10 mouse cellular contexts compared by ENCODE assay signal in the genomic region with DNA sequence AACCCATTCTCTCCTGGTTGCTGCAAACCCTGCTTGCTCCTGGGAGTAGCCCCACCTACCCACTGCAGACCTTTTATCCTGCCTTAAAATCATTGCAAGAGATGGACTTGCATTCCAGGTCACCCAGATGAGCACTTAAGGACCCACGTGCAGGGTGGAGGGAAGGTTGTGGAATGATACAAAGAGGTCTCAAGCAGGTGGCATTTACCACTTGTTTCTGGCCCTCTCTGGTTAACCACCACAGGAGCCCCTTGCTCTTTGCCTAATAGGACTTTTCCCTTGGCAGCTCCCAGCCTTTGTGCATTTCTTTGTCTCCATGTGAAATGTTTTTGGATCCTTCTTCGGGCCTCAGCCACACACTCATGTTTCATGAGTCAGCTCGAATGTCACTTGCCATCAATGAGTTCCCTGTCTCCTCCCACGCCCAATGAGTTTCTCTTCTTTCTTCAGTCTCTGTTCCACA. TPM values are rescaled to one million over a fixed set of nuclear protein-coding genes. Genes with fewer than 3 reads are reported as not detected.
DNase-seq lines count a peak whose midpoint lies in the region; ATAC-seq and TF ChIP-seq lines count a peak whose summit lies in the region.
"Had no signal": no experiment of that assay in that cellular context is flagged by ENCODE, and none has a peak within 500 bp of the region (broad histone marks: within the 10 kb centered on the region; RNA-seq: fewer than 3 reads in every experiment).

No protein-coding gene starts in this region.

- peak; percentile 24; the same call in 1 of the 2 replicates for ATAC-seq in midbrain, embryonic 14.5 days (ENCODE audit: low FRiP score, low TSS enrichment)
- ATAC-seq in midbrain, embryonic 16.5 days = no peak
- no peak for ATAC-seq in heart, embryonic 13.5 days (ENCODE audit: extremely low read depth, insufficient number of reproducible peaks, low FRiP score, low TSS enrichment)

- WGBS in midbrain, embryonic 14.5 days = 13% methylated on average over 4 of the region's 4 CpGs
- 28% methylated on average over 4 of the region's 4 CpGs for WGBS in midbrain, embryonic 16.5 days
- 25% methylated on average over 4 of the region's 4 CpGs for WGBS in heart, embryonic 13.5 days

- peak; percentile 5 for DNase-seq in gastrocnemius, postnatal 14 days
- no peak for DNase-seq in gastrocnemius, adult 8-10 months (ENCODE audit: low spot score in 2 of 2)
- no peak for DNase-seq in midbrain, embryonic 14.5 days
- no peak for DNase-seq in cerebellum, adult 11-12 months
- DNase-seq in ovary, postnatal 14 days (ENCODE audit: low spot score) = no peak
- DNase-seq: kidney, adult 11 months; left cerebral cortex, postnatal 4 days had no signal

- intact Hi-C loops in gastrocnemius, postnatal 14 days (cut with DNase I; ENCODE audit: low total_unique reads) = no loop called here

- H3K27me3 ChIP-seq in midbrain, embryonic 14.5 days (ENCODE audit: control insufficient read depth, insufficient read depth, low read length) = no peaks in the 10 kb centered on the region
- H3K27me3 ChIP-seq in midbrain, embryonic 16.5 days (ENCODE audit: control insufficient read depth, insufficient read depth, low read depth, low read length) = no peaks in the 10 kb centered on the region
- H3K27me3 ChIP-seq in heart, embryonic 13.5 days (replicated peaks) = no peaks in the 10 kb centered on the region
- H3K27me3 ChIP-seq in myocyte (ENCODE audit: control insufficient read depth, insufficient read depth, insufficient read length) = no peaks in the 10 kb centered on the region

- H3K4me3 ChIP-seq in midbrain, embryonic 14.5 days (replicated peaks; ENCODE audit: low read depth, low read length) = no peak overlapping the region
- no peak overlapping the region for H3K4me3 ChIP-seq in midbrain, embryonic 16.5 days (ENCODE audit: low read depth, low read length)
- no peak overlapping the region for H3K4me3 ChIP-seq in heart, embryonic 13.5 days
- H3K4me3 ChIP-seq in myocyte = no peak overlapping the region

- no peak overlapping the region for H3ac ChIP-seq in myocyte (ENCODE audit: control insufficient read depth, insufficient read length)

- no peak for TF ChIP-seq POLR2A in myocyte (IDR thresholded peaks at IDR 0.05; ENCODE audit: insufficient read length, low read depth)

- H3K9ac ChIP-seq in midbrain, embryonic 14.5 days (replicated peaks; ENCODE audit: low read length) = no peak overlapping the region
- no peak overlapping the region for H3K9ac ChIP-seq in midbrain, embryonic 16.5 days (ENCODE audit: low read depth, low read length)
- peak overlapping the region; percentile 25; the same call in 1 of the 2 replicates for H3K9ac ChIP-seq in heart, embryonic 13.5 days

- peaks cover 2% of the 10 kb centered on the region for H3K79me2 ChIP-seq in myocyte (ENCODE audit: control insufficient read depth, insufficient read depth)

- H3K36me3 ChIP-seq in midbrain, embryonic 14.5 days (ENCODE audit: control insufficient read depth, insufficient read depth, low read length) = no peaks in the 10 kb centered on the region
- no peaks in the 10 kb centered on the region for H3K36me3 ChIP-seq in midbrain, embryonic 16.5 days (ENCODE audit: control insufficient read depth, insufficient read depth, low read length)
- H3K36me3 ChIP-seq in heart, embryonic 13.5 days = peaks cover 5% of the 10 kb centered on the region; the same call in 1 of the 2 replicates
- H3K36me3 ChIP-seq in myocyte (ENCODE audit: control insufficient read depth, insufficient read depth) = no peaks in the 10 kb centered on the region

- no peaks in the 10 kb centered on the region for H3K4me1 ChIP-seq in midbrain, embryonic 14.5 days (ENCODE audit: control insufficient read depth, insufficient read depth, low read length)
- H3K4me1 ChIP-seq in midbrain, embryonic 16.5 days (ENCODE audit: control insufficient read depth, insufficient read depth, low read length) = peaks cover 3% of the 10 kb centered on the region; the same call in 1 of the 2 replicates
- H3K4me1 ChIP-seq in heart, embryonic 13.5 days = peaks cover 59% of the 10 kb centered on the region

- H3K27ac ChIP-seq in midbrain, embryonic 14.5 days (replicated peaks; ENCODE audit: low read depth, low read length) = no peak overlapping the region
- no peak overlapping the region for H3K27ac ChIP-seq in midbrain, embryonic 16.5 days (ENCODE audit: low read length)
- H3K27ac ChIP-seq in heart, embryonic 13.5 days (replicated peaks) = peak overlapping the region; percentile 80

- H3K9me3 ChIP-seq in midbrain, embryonic 14.5 days (ENCODE audit: control insufficient read depth, low read length) = no peaks in the 10 kb centered on the region
- no peaks in the 10 kb centered on the region for H3K9me3 ChIP-seq in midbrain, embryonic 16.5 days (replicated peaks; ENCODE audit: control insufficient read depth, low read length, poor library complexity, severe bottlenecking)
- H3K9me3 ChIP-seq in heart, embryonic 13.5 days = no peaks in the 10 kb centered on the region

- no peak overlapping the region for H3K4me2 ChIP-seq in midbrain, embryonic 14.5 days (ENCODE audit: low read length)
- no peak overlapping the region for H3K4me2 ChIP-seq in midbrain, embryonic 16.5 days (ENCODE audit: low read length)
- no peak overlapping the region for H3K4me2 ChIP-seq in heart, embryonic 13.5 days
- H3K4me2 ChIP-seq in myocyte (ENCODE audit: low read depth) = peak overlapping the region; percentile 86

TF ChIP-seq in myocyte, 11 proteins besides CTCF, POLR2A, EP300 and RAD21:
- TF ChIP-seq TCF12 (IDR thresholded peaks at IDR 0.05; ENCODE audit: insufficient read depth, poor library complexity, severe bottlenecking) (no peak), REST (IDR thresholded peaks at IDR 0.05; ENCODE audit: insufficient read depth, insufficient read length) (no peak), SRF (IDR thresholded peaks at IDR 0.05; ENCODE audit: control insufficient read depth, insufficient read length, low read depth) (no peak), MYOG (IDR thresholded peaks at IDR 0.05; ENCODE audit: control insufficient read depth in 1 of 3, insufficient read depth in 1 of 3, insufficient read length in 2 of 3, low read depth in 2 of 3) (peak in 1 of 3 experiments; percentile 53), MAX (IDR thresholded peaks at IDR 0.05; ENCODE audit: low read depth) (no peak), MYOD1 (IDR thresholded peaks at IDR 0.05; ENCODE audit: control insufficient read depth in 1 of 3, insufficient read length in 2 of 3, low read depth in 2 of 3) (peak in 2 of 3 experiments; percentile 4 to 23), E2F4 (IDR thresholded peaks at IDR 0.05; ENCODE audit: insufficient read depth) (no peak), CEBPB (IDR thresholded peaks at IDR 0.05; ENCODE audit: insufficient read depth, poor library complexity, severe bottlenecking) (no peak), POLR2AphosphoS2 (IDR thresholded peaks at IDR 0.05; ENCODE audit: insufficient read length, low read depth) (no peak), USF1 (IDR thresholded peaks at IDR 0.05; ENCODE audit: low read depth) (no peak)

RNA-seq across cellular contexts. Expression of a gene that starts 39.7 kb away (rescaled TPM):
- 1 to 10 TPM; 5.8 to 7.4 TPM for total RNA-seq in gastrocnemius, postnatal 14 days (2021)
- 1 to 10 TPM; 1.7 to 2.5 (median 2.1) TPM for total RNA-seq in gastrocnemius, adult 8-10 months (2022)
- polyA plus RNA-seq in midbrain, embryonic 14.5 days (2014; fragmentation: Nextera tagmentation; extraction: Ambion mirVana) = 23.7 and 24.1 TPM in 2 replicates
- polyA plus RNA-seq in midbrain, embryonic 16.5 days (2015; fragmentation: Nextera tagmentation; extraction: Ambion mirVana) = 22.3 and 23.5 TPM in 2 replicates
- 16.0 and 16.5 TPM in 2 replicates for polyA plus RNA-seq in heart, embryonic 13.5 days (2015; fragmentation: Nextera tagmentation; extraction: Ambion mirVana)
- polyA plus RNA-seq in myocyte (2012; fragmentation: generic; extraction: Trizol) = 16.0 TPM
